Mouse (Mus musculus): ENCODE measurements around the gene Dtx4.

Dtx4 gene

GRCm38 (mm10) chr19:12500124-12500523 is 1.1 kb downstream of the Dtx4 start:
- no peak for DNase-seq (ENCODE audit: low read depth, low spot score)
- Histone ChIP-seq H3K27me3 (ENCODE audit: control insufficient read depth, insufficient read depth, low read length, poor library complexity, severe bottlenecking) (peaks cover 5% of the 10 kb centered on the region; the same call in 1 of the 2 replicates), H3K36me3 (ENCODE audit: control insufficient read depth, insufficient read depth, low read length, poor library complexity, severe bottlenecking) (no peaks in the 10 kb centered on the region)

DNA sequence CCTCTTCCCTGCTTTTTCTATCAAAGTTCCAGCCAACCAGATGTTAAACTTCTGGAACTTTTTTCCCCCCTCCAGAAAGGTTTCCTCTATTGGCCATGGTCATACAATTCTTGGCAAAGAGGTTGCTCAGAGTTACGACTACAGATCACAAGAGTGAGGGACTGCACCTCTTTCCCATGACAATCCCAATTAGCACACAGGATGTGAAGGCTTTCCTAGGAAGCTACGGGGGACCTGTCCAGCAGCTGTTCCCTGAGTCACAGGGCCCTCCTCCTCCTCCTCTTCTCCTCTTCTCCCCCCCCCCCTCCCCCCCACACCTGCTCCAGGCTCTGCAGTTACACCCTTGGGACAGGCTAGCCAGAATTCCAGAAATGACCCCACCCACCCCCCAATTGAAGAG is 1.8 kb downstream of the Dtx4 start:
- Histone ChIP-seq H3K27me3 (ENCODE audit: control insufficient read depth, insufficient read depth, low read length, poor library complexity, severe bottlenecking) (peaks cover 5% of the 10 kb centered on the region; the same call in 1 of the 2 replicates), H3K36me3 (ENCODE audit: control insufficient read depth, insufficient read depth, low read length, poor library complexity, severe bottlenecking) (no peaks in the 10 kb centered on the region)
- DNase-seq (ENCODE audit: low read depth, low spot score): no peak

DNA sequence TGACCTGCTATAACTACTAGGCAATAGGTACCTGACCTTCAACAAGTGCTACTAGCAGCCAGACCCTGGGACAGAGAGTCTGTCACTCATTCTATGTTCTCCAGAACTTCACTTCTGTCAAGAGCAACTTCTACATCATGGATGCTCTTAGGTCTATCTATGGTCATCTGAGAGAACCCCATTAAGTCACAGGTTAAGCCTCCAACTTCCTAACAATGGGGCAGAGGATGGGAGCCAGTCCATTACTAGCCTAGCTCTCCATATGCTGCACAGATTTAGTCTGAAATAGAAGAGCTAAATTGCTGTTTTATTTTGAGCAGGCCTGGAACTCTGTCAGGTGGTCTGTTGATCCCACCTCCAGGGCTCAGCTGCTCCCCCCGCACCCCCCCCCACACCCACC is 2.3 kb downstream of the Dtx4 start:
- Histone ChIP-seq H3K27me3 (ENCODE audit: control insufficient read depth, insufficient read depth, low read length, poor library complexity, severe bottlenecking) (peaks cover 5% of the 10 kb centered on the region; the same call in 1 of the 2 replicates), H3K36me3 (ENCODE audit: control insufficient read depth, insufficient read depth, low read length, poor library complexity, severe bottlenecking) (no peaks in the 10 kb centered on the region)
- no peak for DNase-seq (ENCODE audit: low read depth, low spot score)

- no peak for DNase-seq (ENCODE audit: low read depth, low spot score)
Measured at GRCm38 (mm10) chr19:12498321-12498720, 2.9 kb downstream of the Dtx4 start.

DNA sequence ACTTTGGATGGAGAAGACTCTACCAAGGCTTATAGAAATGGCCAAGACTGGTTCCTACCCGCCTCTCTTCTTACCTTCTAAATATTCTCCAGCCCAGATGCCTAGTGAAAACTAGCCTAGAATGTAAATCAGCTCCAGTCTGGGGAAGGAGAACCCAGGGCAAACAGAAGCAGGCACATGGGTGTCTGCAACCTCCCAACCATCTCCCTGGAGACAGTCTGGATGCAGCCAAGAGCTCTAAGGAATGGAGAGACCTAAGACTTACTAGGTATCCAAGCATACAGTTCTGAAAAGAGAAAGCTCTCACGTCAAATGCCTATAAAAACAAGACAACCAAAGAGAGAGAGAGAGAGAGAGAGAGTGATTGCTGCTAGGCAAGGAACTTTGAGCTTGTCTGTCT is 3.3 kb downstream of the Dtx4 start:
- peaks cover 5% of the 10 kb centered on the region; the same call in 1 of the 2 replicates for H3K27me3 ChIP-seq (ENCODE audit: control insufficient read depth, insufficient read depth, low read length, poor library complexity, severe bottlenecking)
- no peaks in the 10 kb centered on the region for H3K36me3 ChIP-seq (ENCODE audit: control insufficient read depth, insufficient read depth, low read length, poor library complexity, severe bottlenecking)
- DNase-seq (ENCODE audit: low read depth, low spot score): no peak

More at GRCm38 (mm10) chr19:12498321-12498720, 2.9 kb downstream of the Dtx4 start:
- no peaks in the 10 kb centered on the region for H3K36me3 ChIP-seq (ENCODE audit: control insufficient read depth, insufficient read depth, low read length, poor library complexity, severe bottlenecking)
- peaks cover 5% of the 10 kb centered on the region; the same call in 1 of the 2 replicates for H3K27me3 ChIP-seq (ENCODE audit: control insufficient read depth, insufficient read depth, low read length, poor library complexity, severe bottlenecking)

- no peak for DNase-seq (ENCODE audit: low read depth, low spot score)
- Histone ChIP-seq H3K27me3 (ENCODE audit: control insufficient read depth, insufficient read depth, low read length, poor library complexity, severe bottlenecking) (peaks cover 5% of the 10 kb centered on the region; the same call in 1 of the 2 replicates), H3K36me3 (ENCODE audit: control insufficient read depth, insufficient read depth, low read length, poor library complexity, severe bottlenecking) (no peaks in the 10 kb centered on the region)
Measured at GRCm38 (mm10) chr19:12496241-12496640, 5.0 kb downstream of the Dtx4 start.

GRCm38 (mm10) chr19:12494972-12495535 is 6.2 kb downstream of the Dtx4 start:
- DNase-seq (ENCODE audit: low read depth, low spot score): no peak
- H3K36me3 ChIP-seq (ENCODE audit: control insufficient read depth, insufficient read depth, low read length, poor library complexity, severe bottlenecking): no peaks in the 10 kb centered on the region
- no peaks in the 10 kb centered on the region for H3K27me3 ChIP-seq (ENCODE audit: control insufficient read depth, insufficient read depth, low read length, poor library complexity, severe bottlenecking)

- Histone ChIP-seq H3K27me3 (ENCODE audit: control insufficient read depth, insufficient read depth, low read length, poor library complexity, severe bottlenecking) (no peaks in the 10 kb centered on the region), H3K36me3 (ENCODE audit: control insufficient read depth, insufficient read depth, low read length, poor library complexity, severe bottlenecking) (no peaks in the 10 kb centered on the region)
- no peak for DNase-seq (ENCODE audit: low read depth, low spot score)
Measured at GRCm38 (mm10) chr19:12494187-12494458, 7.1 kb downstream of the Dtx4 start.

- no peaks in the 10 kb centered on the region for H3K27me3 ChIP-seq (ENCODE audit: control insufficient read depth, insufficient read depth, low read length, poor library complexity, severe bottlenecking)
- no peaks in the 10 kb centered on the region for H3K36me3 ChIP-seq (ENCODE audit: control insufficient read depth, insufficient read depth, low read length, poor library complexity, severe bottlenecking)
- no peak for DNase-seq (ENCODE audit: low read depth, low spot score)
Measured at GRCm38 (mm10) chr19:12493453-12494186, 7.6 kb downstream of the Dtx4 start.

GRCm38 (mm10) chr19:12491636-12492035 is 9.6 kb downstream of the Dtx4 start:
- no peak for DNase-seq (ENCODE audit: low read depth, low spot score)
- Histone ChIP-seq H3K27me3 (ENCODE audit: control insufficient read depth, insufficient read depth, low read length, poor library complexity, severe bottlenecking) (no peaks in the 10 kb centered on the region), H3K36me3 (ENCODE audit: control insufficient read depth, insufficient read depth, low read length, poor library complexity, severe bottlenecking) (no peaks in the 10 kb centered on the region)

DNA sequence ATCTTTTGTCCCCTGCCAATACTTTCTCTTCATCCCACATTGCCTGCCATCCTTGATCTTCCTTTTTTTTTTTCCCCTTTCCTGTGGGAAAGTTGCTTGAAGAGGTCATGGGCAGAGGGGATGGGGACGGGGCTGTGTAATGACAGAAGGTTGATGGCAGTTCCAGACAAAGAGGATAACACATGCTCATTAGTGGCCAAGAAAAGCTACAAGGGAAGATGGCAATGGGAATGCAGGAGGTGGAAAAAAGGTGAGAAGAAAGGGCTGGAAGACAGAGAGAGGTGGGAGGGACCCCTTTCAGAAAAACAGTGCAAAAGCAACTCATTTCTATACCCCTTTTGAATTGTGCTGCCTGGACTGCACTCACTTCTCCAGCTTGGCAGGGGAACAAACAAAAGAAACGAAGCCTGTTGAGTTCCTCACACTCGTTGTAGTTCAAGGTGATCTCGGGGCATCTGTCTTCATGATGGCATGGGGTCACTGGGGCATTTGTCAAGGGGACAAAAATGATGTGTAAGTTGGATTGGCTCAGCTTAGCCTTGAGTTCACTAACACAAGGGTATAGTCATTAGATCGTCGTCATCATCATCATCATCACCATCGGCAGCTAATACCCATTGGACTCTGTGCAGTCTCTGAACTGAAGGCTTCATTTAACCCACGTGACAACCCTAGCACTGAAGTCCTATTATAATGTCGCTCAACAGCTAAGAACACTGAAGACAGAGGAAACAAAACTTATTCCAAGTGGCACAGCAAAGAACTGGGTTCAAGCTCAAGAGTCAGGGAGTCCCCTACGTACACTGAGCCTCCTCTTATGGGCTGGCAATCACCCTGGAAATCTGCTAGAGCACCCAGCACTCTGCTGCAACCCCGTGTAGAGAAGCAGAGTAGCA is 11.3 kb downstream of the Dtx4 start:
- no peak for DNase-seq (ENCODE audit: low read depth, low spot score)
- H3K36me3 ChIP-seq (ENCODE audit: control insufficient read depth, insufficient read depth, low read length, poor library complexity, severe bottlenecking): no peaks in the 10 kb centered on the region
- no peaks in the 10 kb centered on the region for H3K27me3 ChIP-seq (ENCODE audit: control insufficient read depth, insufficient read depth, low read length, poor library complexity, severe bottlenecking)

DNA sequence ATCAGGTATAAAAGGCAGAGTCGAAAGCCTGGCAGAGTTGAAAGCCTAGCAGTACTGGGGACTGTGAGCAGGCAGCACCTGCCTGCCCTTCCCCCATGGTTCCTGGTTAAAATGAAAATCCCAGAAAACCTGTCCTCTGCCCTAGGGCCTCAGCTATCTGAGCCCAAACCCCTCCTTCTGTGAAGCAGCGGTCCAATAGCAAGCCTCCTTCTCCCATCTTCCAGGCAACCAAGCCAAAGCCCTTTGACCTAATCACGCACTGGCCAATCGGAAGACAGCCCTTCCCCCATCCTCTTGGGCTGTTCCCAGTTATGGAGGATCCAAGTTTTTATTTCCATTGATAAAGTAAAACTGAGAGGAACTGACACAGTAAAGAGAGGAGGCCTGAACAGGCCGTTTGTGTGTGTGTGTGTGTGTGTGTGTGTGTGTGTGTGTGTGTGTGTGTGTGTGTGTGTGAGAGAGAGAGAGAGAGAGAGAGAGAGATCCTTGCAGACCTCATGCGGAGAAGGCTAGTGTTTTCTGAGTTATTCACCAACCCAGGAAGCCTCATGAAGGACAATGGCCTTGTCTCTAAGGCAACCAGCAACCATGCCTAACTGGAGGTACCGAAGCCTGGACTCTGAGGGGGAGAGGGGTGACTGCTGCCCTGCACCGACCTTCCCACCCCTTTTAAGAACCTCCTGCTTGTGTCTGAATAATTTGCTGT is 12.1 kb downstream of the Dtx4 start:
- DNase-seq (ENCODE audit: low read depth, low spot score): no peak
- H3K27me3 ChIP-seq (ENCODE audit: control insufficient read depth, insufficient read depth, low read length, poor library complexity, severe bottlenecking): no peaks in the 10 kb centered on the region
- H3K36me3 ChIP-seq (ENCODE audit: control insufficient read depth, insufficient read depth, low read length, poor library complexity, severe bottlenecking): no peaks in the 10 kb centered on the region

- H3K27me3 ChIP-seq (ENCODE audit: control insufficient read depth, insufficient read depth, low read length, poor library complexity, severe bottlenecking): no peaks in the 10 kb centered on the region
- DNase-seq (ENCODE audit: low read depth, low spot score): peak; percentile 61
- H3K36me3 ChIP-seq (ENCODE audit: control insufficient read depth, insufficient read depth, low read length, poor library complexity, severe bottlenecking): no peaks in the 10 kb centered on the region
Measured at GRCm38 (mm10) chr19:12488205-12488966, 12.9 kb downstream of the Dtx4 start.

Data from splenic B cell, adult 2 months (primary cell).